Mouse (Mus musculus): ENCODE data around the gene Cdh9. TPM values are rescaled to one million over a fixed set of nuclear protein-coding genes. Genes with fewer than 3 reads are reported as not detected.

Cdh9 gene
- polyA plus RNA-seq (2015; fragmentation: Nextera tagmentation; extraction: Ambion mirVana): not detected in 2 replicates

DNA sequence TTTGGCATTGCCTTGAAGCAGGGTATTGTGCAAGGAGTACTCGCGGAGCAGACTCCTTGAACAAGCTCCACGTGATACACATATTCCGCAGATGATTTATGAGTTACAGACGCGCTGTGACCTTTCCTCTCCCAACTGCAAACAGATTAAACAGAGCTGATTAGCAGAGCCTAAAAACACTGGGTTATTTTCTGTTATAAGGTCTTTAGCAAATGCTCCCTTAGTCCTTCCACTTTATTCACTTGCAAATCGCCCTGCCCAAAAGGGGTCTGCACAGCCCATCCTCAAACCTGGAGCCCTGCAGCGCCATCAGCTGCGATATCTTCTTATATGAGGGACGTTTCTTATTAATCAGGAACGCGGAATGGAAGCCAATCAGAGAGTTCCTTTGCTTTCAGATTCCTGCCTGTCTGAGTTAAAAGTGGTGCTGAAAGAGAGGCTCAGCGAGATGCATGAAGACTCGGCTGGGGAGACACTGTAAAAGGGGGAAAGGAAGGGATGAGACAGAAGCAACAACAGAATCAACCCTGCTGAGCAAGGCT lies at the start of gene Cdh9:
TSS of gene Cdh9 (plus strand) at position 287 of the 542 bp plus-strand sequence.
- no peak within 1 kb of the TSS for H3K4me3 ChIP-seq (replicated peaks)
- no peaks in the 10 kb centered on the region for H3K36me3 ChIP-seq (replicated peaks)
- 6% methylated on average over 14 of the region's 14 CpGs for WGBS (ENCODE audit: insufficient replicate concordance)
- no peaks in the 10 kb centered on the region for H3K27me3 ChIP-seq
- peak within 1 kb of the TSS; percentile 32; the same call in 1 of the 2 replicates for H3K4me2 ChIP-seq
- H3K9me3 ChIP-seq (replicated peaks): no peaks in the 10 kb centered on the region
- H3K27ac ChIP-seq (replicated peaks): no peak within 1 kb of the TSS
- H3K9ac ChIP-seq: no peak within 1 kb of the TSS
- H3K4me1 ChIP-seq (replicated peaks): no peaks in the 10 kb centered on the region
- no peak for ATAC-seq (ENCODE audit: insufficient read depth)

DNA sequence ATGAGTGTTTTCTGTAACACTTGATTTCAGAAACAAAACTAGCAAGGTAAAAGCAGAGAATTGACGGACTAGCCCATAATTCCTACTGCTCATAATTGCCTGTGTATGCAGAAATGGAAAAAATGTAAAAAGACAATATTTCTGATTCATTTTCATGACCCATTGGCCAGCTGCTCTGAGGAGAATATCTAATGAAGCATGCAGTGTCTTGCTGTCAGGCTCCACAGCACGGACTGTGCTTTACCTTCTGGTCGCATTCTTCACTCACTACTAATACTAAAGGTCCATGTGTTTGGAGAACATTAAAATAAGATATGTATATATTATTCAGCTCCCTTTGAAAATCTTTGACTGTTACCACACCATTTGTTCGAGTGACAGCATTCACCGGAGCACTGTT lies 49.5 kb upstream of the Cdh9 start:
- H3K4me1 ChIP-seq (replicated peaks): no peaks in the 10 kb centered on the region
- H3K36me3 ChIP-seq (replicated peaks): no peaks in the 10 kb centered on the region
- H3K4me3 ChIP-seq (replicated peaks): no peak overlapping the region
- H3K9ac ChIP-seq: no peak overlapping the region
- H3K27me3 ChIP-seq: no peaks in the 10 kb centered on the region
- H3K9me3 ChIP-seq (replicated peaks): no peaks in the 10 kb centered on the region
- ATAC-seq (ENCODE audit: insufficient read depth): no peak
- WGBS (ENCODE audit: insufficient replicate concordance): 63% methylated on average over 5 of the region's 5 CpGs
- no peak overlapping the region for H3K4me2 ChIP-seq
- H3K27ac ChIP-seq (replicated peaks): no peak overlapping the region

DNA sequence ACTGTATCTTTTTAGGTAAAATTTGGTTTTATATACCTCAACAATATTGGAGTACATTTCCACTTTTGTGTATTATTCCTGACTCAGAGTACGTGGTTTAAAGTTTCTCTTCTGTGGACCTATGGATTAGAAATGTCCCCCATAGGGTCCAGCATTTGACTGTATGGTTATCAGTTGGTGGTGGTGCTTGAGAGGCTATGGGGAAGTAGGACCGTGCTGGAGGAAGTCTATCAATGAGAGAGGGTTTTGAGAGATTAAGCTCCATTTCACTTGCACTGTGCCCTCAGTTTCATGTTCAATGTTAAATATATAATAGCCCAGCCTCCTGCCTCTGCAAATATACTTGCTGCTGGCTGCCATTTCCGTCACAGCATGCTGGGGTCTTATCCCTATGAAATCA lies 28.7 kb upstream of the Cdh9 start:
- no peaks in the 10 kb centered on the region for H3K9me3 ChIP-seq (replicated peaks)
- whole genome bisulfite sequencing (ENCODE audit: insufficient replicate concordance): 51% methylated on average over 3 of the region's 3 CpGs
- ATAC-seq (ENCODE audit: insufficient read depth): no peak
- no peaks in the 10 kb centered on the region for H3K4me1 ChIP-seq (replicated peaks)
- H3K9ac ChIP-seq: no peak overlapping the region
- no peak overlapping the region for H3K27ac ChIP-seq (replicated peaks)
- no peak overlapping the region for H3K4me2 ChIP-seq
- no peak overlapping the region for H3K4me3 ChIP-seq (replicated peaks)
- H3K36me3 ChIP-seq (replicated peaks): no peaks in the 10 kb centered on the region
- H3K27me3 ChIP-seq: no peaks in the 10 kb centered on the region

DNA sequence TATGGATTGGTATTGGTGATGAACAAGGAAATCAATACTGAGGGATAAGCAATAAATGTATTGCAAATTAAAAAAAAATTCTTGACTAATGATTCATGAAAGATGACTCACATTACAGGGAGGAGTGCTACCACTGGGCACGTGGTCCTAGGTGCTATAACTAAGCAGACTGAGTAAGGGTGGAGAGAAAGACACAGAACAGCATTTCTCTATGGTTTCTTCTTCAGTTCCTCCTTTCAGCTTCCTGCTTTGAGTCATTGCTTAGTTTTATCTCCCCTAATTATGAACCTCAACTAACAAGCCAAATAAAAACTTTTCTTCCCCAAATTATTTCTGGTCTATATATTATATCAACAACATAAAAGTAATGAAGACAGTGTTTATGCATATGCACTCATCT lies 26.2 kb upstream of the Cdh9 start:
- no peaks in the 10 kb centered on the region for H3K4me1 ChIP-seq (replicated peaks)
- no peak overlapping the region for H3K9ac ChIP-seq
- H3K27ac ChIP-seq (replicated peaks): no peak overlapping the region
- WGBS (ENCODE audit: insufficient replicate concordance): 38% methylated on average over 1 of the region's 1 CpGs
- H3K27me3 ChIP-seq: no peaks in the 10 kb centered on the region
- ATAC-seq (ENCODE audit: insufficient read depth): no peak
- no peaks in the 10 kb centered on the region for H3K36me3 ChIP-seq (replicated peaks)
- no peaks in the 10 kb centered on the region for H3K9me3 ChIP-seq (replicated peaks)
- no peak overlapping the region for H3K4me2 ChIP-seq
- H3K4me3 ChIP-seq (replicated peaks): no peak overlapping the region

DNA sequence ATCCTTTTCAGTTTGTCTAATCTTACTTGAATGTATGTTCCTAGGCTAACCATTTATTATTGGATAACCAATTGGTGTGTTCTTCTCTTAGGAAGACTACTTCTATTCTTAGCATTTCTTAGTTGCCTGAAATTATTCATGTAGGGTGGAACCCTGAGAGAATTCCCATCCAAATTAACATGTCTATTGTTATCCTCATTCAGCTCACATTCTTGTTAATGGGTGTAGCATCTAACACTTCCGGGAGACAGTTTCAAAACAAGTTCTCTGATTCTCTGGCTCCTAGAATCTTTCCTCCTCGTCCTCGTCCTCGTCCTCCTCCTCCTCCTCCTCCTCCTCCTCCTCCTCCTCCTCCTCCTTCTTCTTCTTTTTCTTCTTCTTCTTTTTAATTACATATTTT lies 10.5 kb downstream of the Cdh9 start:
- Histone ChIP-seq H3K27me3 (no peaks in the 10 kb centered on the region), H3K27ac (replicated peaks) (no peak overlapping the region), H3K4me2 (no peak overlapping the region), H3K36me3 (replicated peaks) (no peaks in the 10 kb centered on the region), H3K9me3 (replicated peaks) (no peaks in the 10 kb centered on the region), H3K4me1 (replicated peaks) (no peaks in the 10 kb centered on the region), H3K9ac (no peak overlapping the region), H3K4me3 (replicated peaks) (no peak overlapping the region)
- 68% methylated on average over 4 of the region's 4 CpGs for WGBS (ENCODE audit: insufficient replicate concordance)
- no peak for ATAC-seq (ENCODE audit: insufficient read depth)

DNA sequence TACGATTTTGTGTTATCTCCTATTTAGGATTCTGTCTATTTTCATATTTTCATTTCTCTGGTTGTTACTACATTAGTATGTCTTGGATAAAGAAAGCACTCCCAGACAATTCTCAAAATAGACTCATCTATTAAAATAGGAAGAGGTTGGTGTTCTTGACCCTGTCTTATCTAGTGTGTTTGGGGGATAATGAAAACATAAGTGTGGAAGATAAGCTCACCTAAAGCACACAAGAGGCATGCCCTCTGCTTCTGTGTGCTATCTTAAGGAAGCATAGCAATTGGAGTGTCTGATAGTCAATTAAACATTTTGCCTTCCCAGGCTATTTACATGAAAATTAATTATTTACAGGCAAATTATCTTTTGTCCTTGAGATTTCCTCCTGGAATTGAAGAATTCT lies 18.1 kb downstream of the Cdh9 start:
- 61% methylated on average over 1 of the region's 1 CpGs for WGBS (ENCODE audit: insufficient replicate concordance)
- H3K4me1 ChIP-seq (replicated peaks): no peaks in the 10 kb centered on the region

DNA sequence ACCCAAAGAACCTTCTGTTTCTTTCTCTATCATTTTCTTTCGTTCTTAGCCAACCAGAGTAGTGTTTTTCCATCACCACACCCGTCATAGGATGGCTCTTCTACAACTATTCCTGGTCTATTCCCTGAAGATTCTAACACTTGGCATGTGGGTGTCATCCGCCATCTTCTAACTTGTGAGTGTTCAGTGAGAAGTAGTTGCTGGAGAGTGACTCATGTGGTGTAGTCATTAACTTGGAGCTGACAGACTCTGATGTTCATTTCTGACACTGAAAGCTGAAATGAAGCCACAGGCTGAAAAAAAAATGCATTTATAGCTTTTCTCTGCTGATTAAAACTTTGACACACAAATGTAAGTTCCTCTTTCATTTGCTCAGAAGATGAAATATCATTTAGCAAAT lies 34.7 kb downstream of the Cdh9 start:
- no peak for ATAC-seq (ENCODE audit: insufficient read depth)
- Histone ChIP-seq H3K9me3 (replicated peaks) (no peaks in the 10 kb centered on the region), H3K4me2 (no peak overlapping the region), H3K4me3 (replicated peaks) (no peak overlapping the region), H3K27me3 (no peaks in the 10 kb centered on the region), H3K4me1 (replicated peaks) (no peaks in the 10 kb centered on the region), H3K9ac (no peak overlapping the region), H3K27ac (replicated peaks) (no peak overlapping the region), H3K36me3 (replicated peaks) (no peaks in the 10 kb centered on the region)
- WGBS (ENCODE audit: insufficient replicate concordance): 47% methylated on average over 3 of the region's 3 CpGs

More for the DNA sequence above, 18.1 kb downstream of the Cdh9 start:
- ATAC-seq (ENCODE audit: insufficient read depth): no peak
- Histone ChIP-seq H3K27me3 (no peaks in the 10 kb centered on the region), H3K4me3 (replicated peaks) (no peak overlapping the region), H3K4me2 (no peak overlapping the region), H3K36me3 (replicated peaks) (no peaks in the 10 kb centered on the region), H3K27ac (replicated peaks) (no peak overlapping the region), H3K9me3 (replicated peaks) (no peaks in the 10 kb centered on the region), H3K9ac (no peak overlapping the region)

- ATAC-seq (ENCODE audit: insufficient read depth): 0 out of 2 replicates have a peak, but pooled peaks have one; percentile 42
- H3K4me2 ChIP-seq: no peak overlapping the region
- no peaks in the 10 kb centered on the region for H3K4me1 ChIP-seq (replicated peaks)
- no peak overlapping the region for H3K27ac ChIP-seq (replicated peaks)
- H3K4me3 ChIP-seq (replicated peaks): no peak overlapping the region
- 30% methylated on average over 1 of the region's 1 CpGs for WGBS (ENCODE audit: insufficient replicate concordance)
- no peaks in the 10 kb centered on the region for H3K9me3 ChIP-seq (replicated peaks)
- H3K36me3 ChIP-seq (replicated peaks): no peaks in the 10 kb centered on the region
- H3K9ac ChIP-seq: no peak overlapping the region
- H3K27me3 ChIP-seq: no peaks in the 10 kb centered on the region
These were observed 56.0 kb downstream of the Cdh9 start for GRCm38 (mm10) chr15:16784575-16784974.

GRCm38 (mm10) chr15:16792857-16793256 lies 64.3 kb downstream of the Cdh9 start:
- ATAC-seq (ENCODE audit: insufficient read depth): no peak
- H3K27me3 ChIP-seq: no peaks in the 10 kb centered on the region
- no peaks in the 10 kb centered on the region for H3K9me3 ChIP-seq (replicated peaks)
- H3K4me2 ChIP-seq: no peak overlapping the region
- H3K4me1 ChIP-seq (replicated peaks): no peaks in the 10 kb centered on the region
- 53% methylated on average over 3 of the region's 3 CpGs for WGBS (ENCODE audit: insufficient replicate concordance)
- H3K9ac ChIP-seq: no peak overlapping the region
- H3K27ac ChIP-seq (replicated peaks): no peak overlapping the region
- H3K36me3 ChIP-seq (replicated peaks): no peaks in the 10 kb centered on the region
- no peak overlapping the region for H3K4me3 ChIP-seq (replicated peaks)

- H3K4me3 ChIP-seq (replicated peaks): no peak overlapping the region
- H3K4me1 ChIP-seq (replicated peaks): no peaks in the 10 kb centered on the region
- H3K27ac ChIP-seq (replicated peaks): no peak overlapping the region
- H3K9me3 ChIP-seq (replicated peaks): no peaks in the 10 kb centered on the region
- H3K9ac ChIP-seq: no peak overlapping the region
- H3K27me3 ChIP-seq: no peaks in the 10 kb centered on the region
- no peak for ATAC-seq (ENCODE audit: insufficient read depth)
- no peaks in the 10 kb centered on the region for H3K36me3 ChIP-seq (replicated peaks)
- H3K4me2 ChIP-seq: no peak overlapping the region
These were observed 72.7 kb downstream of the Cdh9 start for GRCm38 (mm10) chr15:16801302-16801701.

GRCm38 (mm10) chr15:16810787-16811186 lies 82.2 kb downstream of the Cdh9 start:
- no peaks in the 10 kb centered on the region for H3K9me3 ChIP-seq (replicated peaks)
- no peaks in the 10 kb centered on the region for H3K27me3 ChIP-seq
- no peaks in the 10 kb centered on the region for H3K36me3 ChIP-seq (replicated peaks)
- ATAC-seq (ENCODE audit: insufficient read depth): no peak
- WGBS (ENCODE audit: insufficient replicate concordance): 37% methylated on average over 3 of the region's 3 CpGs
- no peak overlapping the region for H3K4me3 ChIP-seq (replicated peaks)
- H3K4me1 ChIP-seq (replicated peaks): no peaks in the 10 kb centered on the region
- no peak overlapping the region for H3K27ac ChIP-seq (replicated peaks)
- no peak overlapping the region for H3K4me2 ChIP-seq
- H3K9ac ChIP-seq: no peak overlapping the region

GRCm38 (mm10) chr15:16814035-16814434 lies 85.5 kb downstream of the Cdh9 start:
- no peak overlapping the region for H3K4me3 ChIP-seq (replicated peaks)
- no peaks in the 10 kb centered on the region for H3K9me3 ChIP-seq (replicated peaks)
- no peak overlapping the region for H3K27ac ChIP-seq (replicated peaks)
- no peak overlapping the region for H3K9ac ChIP-seq
- H3K27me3 ChIP-seq: no peaks in the 10 kb centered on the region
- no peaks in the 10 kb centered on the region for H3K36me3 ChIP-seq (replicated peaks)
- no peak overlapping the region for H3K4me2 ChIP-seq
- 54% methylated on average over 1 of the region's 1 CpGs for WGBS (ENCODE audit: insufficient replicate concordance)
- H3K4me1 ChIP-seq (replicated peaks): no peaks in the 10 kb centered on the region
- no peak for ATAC-seq (ENCODE audit: insufficient read depth)
